Mouse (Mus musculus): ENCODE measurements around the gene Otulin.

The Otulin gene

DNA sequence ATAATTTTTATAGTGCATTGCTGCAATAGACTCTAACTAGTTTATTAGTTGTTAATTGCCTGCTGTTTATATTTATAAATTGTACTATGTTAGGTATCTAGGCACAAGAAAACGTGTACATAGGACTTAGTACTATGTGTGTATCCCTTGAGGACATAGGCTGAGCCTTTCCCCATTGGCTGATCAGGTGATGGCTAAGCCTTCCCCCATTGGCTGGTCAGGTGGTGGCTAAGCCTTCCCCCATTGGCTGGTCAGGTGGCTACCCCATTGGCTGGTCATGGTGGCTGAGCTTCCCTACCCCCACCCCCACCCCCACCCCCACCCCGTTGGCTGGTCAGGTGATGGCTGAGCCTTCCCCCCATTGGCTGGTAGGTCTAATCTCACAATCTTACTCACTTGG is 50.6 kb downstream of the Otulin start:
- DNase-seq (ENCODE audit: low spot score): no peak

DNA sequence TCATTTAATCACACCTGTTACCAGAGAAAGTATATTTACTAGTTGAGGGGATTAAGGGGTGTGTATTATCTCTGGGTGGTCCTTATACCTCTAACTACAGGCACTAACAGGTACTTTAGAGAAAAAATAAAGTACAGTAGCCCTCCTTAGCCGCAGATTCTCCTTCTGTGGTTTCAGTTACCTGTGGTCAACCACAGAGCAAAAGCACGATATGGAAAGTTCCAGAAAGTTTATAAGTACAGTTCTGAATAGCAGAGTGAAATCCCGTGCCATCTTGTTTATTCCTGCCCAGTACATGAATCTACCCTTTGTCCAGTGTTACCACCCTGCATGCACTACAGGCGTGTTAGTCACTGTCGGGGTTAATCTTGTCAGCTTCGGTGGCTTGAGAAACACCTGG is 51.6 kb downstream of the Otulin start:
- no peak for DNase-seq (ENCODE audit: low spot score)

DNA sequence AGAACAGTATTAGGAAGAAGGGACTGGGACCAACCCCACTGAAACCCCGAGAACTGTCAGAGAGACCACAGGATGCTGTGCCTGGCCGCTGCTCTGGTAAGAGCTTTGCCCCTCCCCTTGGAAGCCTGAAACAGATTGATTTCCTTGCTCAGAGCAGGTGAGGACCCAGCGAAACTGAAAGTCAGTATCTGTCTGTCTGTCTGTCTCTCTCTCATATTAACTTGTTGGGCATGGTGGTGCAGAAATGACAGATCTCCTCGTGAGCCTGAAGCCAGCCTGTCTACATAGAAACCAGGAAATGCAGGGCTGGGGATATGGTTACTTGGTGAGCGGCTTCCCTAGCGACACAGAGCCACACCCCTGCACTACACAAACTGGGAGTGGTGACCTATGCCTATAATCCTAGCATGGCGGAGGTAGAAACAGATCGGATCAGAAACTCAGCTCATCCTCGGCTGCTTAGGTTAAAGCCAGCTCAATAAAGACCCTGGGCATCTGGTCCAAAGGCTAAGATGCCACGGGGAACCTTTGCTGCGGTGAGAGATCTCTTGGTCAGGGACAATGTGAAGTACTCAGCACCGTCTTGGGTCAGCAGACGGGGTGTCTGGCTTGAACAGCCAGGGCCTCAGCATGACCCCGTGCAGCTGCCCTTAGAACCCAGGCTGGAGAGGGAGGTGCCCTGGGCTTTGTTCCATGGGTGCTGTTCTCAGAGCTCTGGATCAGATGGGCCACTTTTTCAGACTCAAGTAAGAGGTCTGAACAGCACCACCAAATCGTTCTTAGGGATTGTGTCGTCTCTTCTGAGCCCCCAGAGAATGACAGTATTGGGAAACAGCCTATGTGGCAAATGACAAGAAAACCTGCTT is 52.3 kb downstream of the Otulin start:
- DNase-seq (ENCODE audit: low spot score): no peak

DNA sequence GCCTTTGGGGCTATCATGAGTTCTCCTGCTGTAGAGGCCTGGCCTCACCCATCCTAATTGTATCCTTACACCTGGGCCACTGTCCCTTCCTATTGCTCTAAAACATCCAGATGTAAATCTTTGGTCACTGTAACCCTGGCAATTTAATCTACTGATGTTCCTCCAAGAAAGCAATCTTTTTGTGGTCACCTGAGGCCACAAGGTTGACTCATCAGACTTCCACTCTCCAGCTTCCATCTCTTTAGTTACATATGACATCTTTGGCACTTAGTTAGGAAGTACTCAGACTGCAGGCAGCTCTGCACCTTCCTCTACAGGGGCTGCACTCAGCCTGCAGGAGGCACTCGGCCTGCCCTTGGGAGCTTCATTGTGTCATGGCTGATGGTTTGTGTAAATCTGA is 53.6 kb downstream of the Otulin start:
- DNase-seq (ENCODE audit: low spot score): no peak

DNA sequence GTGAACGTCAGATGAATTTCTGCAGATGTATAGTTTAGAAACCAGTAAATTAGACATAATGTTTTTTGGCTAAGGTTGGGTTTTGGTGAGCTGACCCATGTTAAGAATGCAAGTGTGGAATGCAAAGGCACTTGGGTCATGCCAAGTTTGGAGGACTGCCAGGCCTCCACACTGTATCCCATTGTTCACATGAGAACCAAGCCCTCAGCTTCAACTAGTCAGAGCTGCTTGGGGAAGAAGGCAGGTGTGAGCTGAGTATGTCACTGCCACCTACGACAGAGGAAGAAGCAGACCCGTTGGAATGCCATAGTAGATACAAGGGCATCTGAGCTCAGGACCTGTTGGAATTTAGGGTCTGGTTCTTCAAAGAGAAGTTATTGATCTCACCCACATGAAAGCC is 54.6 kb downstream of the Otulin start:
- DNase-seq (ENCODE audit: low spot score): no peak

DNA sequence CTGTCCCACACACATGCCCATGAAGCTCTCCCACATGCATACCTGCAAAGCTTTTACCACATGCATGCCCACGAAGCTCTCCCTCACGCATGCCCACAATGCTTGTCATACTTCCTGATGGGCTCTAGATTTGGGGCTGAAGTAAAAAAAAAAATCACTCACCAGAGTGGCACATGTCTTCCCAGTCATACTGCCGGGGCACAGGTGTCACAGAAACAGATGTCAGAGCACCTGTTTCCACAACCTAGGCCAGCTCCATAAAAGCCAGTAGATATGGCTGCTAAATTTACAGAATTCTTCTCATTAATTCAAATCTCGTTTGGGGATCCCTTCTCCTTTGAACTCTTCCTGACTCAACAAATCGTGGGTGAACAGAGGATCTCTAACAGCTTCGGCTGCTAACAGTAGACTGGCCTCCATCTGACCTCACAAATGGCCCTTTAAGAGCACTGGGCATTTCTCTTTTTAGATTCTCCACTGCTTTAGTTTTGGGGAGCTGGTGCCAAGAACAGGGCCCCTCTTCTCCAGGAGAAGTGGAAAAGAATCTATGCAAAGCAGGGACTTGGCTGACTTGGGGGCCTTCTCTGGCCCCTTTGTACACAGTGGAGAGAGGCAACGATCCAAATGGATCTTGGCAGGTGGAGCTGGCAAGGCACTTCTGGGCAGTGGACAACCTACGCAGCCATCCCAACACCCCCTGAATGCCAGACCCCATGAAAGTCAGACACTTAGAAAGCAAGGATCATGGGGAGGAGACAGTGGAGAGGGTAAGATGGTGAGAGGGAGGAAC is 55.3 kb downstream of the Otulin start:
- DNase-seq (ENCODE audit: low spot score): no peak

DNA sequence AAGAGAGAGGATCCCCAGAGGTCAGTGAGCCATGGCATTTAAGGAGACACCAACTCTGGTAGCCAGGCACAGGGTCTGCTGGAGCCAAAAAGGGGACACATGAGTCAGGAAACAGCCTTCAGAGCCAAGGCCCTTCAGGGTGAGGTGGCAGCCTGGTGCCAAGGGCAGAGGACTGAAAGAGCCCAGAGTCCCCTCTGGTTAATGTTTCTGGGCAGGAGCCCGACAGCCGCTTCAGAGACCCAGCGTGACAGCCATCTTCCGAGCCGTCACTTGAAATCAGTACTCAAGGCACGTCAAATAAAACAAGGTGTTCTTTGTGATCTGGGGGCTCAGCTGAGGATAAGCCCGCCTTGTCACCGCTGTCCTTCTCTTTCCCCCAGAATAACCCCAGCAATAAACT is 59.3 kb downstream of the Otulin start:
- no peak for DNase-seq (ENCODE audit: low spot score)

DNA sequence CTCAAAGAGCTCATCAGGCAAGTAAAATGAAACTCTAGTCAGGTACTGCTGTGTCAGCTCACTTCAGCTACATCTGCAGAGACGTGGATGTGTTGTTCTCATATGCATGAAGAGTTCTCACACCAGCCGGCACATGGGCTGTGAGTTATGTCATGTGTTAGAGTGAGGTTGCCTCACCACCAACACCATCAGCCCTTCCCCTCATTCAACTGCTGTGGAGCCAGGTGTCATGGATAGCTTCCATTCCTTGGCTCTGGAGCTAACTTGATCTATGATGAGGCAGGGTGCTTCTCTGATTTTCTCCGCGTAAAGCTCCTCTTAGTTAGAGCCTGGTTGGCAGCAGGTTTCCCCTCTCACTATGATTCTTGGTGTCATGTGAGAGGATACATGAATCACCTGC is 60.1 kb downstream of the Otulin start:
- no peak for DNase-seq (ENCODE audit: low spot score)

DNA sequence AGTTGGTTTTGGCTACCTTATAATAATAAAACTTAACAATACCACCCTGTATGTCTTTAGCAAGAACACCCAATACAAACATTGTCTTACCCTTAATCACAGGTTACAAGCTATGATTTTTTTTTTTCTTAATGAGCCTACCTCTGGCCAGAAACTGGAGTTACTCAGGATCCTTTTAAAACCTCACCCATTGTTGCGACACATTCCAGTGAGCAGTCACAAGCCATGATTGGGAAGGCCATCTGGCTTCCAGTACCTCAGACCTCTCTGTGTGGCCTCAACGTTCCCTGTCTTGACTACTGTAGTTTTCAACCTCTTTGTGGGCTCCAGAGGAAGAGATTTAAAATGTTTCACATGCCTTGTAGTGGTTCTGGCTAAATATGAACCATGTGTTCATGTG is 60.6 kb downstream of the Otulin start:
- DNase-seq (ENCODE audit: low spot score): no peak

DNA sequence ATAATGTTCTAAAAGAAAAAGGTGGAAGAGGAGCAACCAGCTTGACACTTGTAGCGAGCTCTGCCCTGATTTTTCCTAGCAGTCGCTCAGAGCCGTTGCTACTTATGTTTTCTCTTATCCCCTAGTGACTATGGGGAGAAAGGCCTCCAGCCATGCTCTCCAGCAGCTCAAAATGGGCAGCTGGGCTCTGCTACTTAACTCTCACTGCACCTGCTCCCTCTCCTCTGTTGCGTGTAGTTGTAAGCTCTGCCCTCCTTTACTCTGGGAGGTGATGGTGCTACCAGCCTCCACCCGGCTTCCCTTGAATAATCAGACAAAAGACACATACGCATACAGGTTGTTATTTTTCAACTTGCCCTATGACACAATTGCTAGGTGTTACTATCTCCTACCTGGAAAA is 62.1 kb downstream of the Otulin start:
- DNase-seq (ENCODE audit: low spot score): no peak

DNA sequence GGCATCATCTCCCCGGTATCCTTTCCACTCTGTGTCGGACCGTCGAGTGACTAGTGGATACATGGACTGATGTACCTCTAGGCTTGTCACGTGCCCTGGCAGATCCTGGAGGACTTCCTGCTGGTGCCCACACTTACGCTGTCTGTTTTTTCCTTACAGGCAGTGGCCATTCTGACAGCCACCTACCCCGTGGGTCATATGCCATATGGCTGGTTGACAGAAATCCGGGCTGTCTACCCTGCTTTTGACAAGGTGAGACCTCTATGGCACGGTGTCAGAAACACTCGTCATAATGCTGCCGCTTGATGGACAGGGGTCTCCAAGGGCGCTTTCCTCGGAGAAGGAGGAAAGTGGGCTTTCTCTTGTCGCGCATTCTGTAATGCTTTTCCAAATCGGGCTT is 63.1 kb downstream of the Otulin start:
- DNase-seq (ENCODE audit: low spot score): no peak

DNA sequence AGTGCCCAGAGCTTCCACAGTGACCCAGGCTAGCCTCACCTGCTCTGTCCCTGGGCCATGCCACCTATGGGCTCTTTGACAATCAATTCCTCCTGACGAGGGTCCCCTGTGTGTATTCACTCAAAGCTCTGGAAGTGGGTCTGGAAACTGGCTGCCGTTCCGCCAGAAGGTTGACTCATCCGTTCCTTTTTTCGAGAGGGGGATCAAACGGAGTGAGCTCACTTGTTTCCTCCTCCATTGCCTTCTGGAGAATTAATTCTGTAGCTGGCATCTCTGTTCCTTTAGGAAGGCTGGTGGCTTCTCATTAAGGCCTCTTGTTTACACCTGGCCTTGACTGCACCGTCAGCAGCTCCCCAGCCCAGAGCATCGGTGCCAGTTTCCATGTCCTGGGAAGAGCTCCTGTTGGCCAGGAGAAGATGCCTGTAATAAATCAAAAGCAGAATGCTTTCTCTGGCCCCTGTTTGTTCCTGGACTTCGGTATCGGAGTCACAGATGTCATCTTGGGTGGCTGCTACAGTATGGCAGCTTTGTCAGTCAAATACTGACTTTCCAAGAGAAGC is 64.8 kb downstream of the Otulin start:
- no peak for DNase-seq (ENCODE audit: low spot score)

DNA sequence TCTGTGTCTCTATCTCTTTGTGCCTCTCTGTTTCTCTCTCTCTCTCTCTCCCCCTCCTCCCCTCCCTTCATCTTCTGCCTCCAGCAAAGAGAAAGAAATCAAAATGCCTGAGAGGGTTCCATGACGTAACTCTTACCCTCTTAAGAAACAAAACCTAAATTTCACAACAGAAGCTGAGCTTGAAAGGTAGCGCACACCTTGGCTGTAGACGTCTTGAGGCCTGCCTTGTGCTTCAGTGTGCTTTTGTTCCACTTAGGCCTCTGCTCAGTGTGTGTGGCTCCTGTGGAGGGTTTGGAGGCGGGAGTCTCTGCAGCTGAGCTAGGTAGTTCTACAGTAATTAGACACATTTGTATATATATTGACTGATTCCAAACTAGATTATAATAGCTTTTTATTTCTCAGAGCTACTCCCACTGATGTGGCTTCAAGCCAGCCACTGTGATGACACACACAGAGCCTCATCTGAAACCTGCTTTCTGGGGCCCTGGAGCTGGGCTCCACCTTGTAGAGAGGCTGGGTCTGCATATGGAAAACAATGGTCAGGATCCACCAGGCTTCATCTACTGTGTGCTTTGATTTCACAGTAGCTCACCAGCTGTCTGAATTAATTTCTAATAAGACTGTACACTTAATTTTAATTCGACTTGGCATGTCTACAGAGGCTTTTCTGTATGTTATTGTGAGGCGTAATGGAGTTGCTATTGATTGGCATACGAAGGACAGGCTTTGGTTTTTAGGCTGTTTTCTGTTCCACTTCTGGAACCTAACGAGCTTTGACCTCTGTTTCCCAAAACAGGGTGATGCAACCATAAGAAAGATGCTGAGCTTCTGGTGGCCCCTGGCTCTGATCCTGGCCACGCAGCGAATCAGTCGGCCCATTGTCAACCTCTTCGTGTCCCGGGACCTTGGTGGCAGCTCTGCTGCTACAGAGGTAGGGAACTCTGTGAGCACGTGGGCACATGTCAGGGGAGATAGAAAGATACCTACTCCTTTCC is 66.1 kb downstream of the Otulin start:
- DNase-seq (ENCODE audit: low spot score): no peak

DNA sequence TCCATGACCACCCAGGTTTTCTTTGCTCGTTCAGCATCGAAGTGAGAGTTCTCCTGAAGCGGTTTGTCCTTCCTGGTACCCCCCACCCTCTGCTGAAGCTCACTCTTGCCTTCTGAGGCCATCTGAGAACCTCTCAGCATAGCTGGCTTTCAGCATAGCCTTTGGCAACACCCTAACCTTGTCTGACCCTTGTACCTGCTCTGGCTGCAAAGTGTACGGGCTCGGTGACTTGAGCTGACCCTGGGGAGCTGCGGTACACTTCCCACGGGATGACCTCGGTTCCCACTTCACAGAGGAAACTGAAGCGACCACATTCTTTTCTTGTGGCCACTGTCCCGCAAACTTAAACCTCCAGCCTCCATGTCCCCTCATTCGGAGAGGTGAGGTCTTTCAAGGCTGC is 70.2 kb downstream of the Otulin start:
- no peak for DNase-seq (ENCODE audit: low spot score)

DNA sequence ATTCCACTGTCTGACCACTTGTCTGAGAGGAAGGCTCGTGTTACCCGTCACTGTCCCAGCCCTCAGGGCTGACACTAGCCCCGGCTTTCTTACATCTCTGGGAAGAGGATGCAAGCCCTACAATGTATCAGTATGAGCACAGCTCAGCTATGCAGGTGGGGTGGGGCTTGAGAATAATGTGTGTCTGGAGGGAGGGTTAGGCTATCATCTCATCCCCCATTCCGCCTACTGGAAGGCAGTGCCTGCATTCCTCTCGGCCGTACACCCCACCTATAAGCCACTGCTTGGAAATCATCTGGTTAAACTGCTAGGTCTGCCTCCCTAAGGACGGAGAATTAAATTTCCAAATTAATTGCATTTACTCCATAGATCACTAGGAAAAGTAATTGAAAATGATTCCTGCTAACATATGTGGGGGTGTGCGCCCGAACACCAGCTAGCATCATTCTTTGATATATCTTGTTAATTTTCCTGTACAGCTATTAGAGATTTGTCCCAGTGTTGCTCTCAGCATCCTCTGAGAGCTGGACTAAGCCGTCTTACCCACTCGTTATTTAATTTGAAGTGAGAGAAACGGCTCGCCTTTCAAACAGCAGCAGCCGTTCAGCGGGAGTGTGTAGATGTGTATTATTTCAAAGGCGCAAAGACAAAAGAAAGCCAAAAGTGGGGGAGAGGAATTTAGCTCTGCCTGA is 71.9 kb downstream of the Otulin start:
- no peak for DNase-seq (ENCODE audit: low spot score)

DNA sequence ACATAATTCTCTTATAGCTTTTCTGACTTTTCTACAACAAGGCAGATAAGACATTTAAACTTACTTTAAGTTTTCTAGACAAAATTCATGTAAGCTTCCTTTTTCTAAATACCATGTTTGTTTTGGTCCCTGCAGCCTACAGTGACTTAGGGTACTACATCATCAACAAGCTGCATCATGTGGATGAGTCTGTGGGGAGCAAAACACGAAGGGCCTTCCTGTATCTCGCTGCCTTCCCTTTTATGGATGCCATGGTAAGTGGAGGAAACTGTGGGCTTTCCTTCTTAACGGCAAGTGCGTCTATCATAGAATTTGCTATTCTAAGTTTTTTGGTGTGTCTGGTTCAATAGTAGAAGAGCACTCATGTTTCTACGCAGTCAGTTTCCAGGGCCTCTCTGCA is 76.9 kb downstream of the Otulin start:
- no peak for DNase-seq (ENCODE audit: low spot score)

DNA sequence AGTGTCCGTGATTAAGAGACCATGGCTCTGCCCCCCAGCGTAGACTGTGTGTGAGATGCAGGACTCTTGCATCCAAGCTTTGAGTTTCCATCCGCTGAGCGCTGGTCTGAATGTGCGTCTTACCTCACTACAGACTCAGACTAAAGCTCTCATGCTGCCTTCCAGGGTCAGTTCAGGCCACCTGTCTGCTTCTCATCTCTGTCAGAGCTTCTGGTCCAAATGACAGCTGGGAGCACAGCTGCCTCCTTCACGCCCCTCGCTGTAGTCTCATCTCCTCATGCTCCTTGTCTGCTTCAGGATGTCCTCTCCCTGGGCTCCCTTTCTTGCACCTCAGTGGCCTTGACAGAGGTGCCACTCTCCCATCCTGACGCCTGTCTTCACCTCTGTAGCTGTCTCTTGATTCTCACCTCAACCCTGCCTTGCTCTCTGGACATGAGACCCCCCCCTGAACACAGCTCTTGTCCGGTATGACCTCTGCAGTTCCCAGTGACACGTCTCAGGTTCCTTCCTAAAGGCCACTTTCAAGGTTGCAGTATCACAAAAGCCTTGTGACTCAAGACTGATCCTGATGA is 78.3 kb downstream of the Otulin start:
- DNase-seq (ENCODE audit: low spot score): no peak

DNA sequence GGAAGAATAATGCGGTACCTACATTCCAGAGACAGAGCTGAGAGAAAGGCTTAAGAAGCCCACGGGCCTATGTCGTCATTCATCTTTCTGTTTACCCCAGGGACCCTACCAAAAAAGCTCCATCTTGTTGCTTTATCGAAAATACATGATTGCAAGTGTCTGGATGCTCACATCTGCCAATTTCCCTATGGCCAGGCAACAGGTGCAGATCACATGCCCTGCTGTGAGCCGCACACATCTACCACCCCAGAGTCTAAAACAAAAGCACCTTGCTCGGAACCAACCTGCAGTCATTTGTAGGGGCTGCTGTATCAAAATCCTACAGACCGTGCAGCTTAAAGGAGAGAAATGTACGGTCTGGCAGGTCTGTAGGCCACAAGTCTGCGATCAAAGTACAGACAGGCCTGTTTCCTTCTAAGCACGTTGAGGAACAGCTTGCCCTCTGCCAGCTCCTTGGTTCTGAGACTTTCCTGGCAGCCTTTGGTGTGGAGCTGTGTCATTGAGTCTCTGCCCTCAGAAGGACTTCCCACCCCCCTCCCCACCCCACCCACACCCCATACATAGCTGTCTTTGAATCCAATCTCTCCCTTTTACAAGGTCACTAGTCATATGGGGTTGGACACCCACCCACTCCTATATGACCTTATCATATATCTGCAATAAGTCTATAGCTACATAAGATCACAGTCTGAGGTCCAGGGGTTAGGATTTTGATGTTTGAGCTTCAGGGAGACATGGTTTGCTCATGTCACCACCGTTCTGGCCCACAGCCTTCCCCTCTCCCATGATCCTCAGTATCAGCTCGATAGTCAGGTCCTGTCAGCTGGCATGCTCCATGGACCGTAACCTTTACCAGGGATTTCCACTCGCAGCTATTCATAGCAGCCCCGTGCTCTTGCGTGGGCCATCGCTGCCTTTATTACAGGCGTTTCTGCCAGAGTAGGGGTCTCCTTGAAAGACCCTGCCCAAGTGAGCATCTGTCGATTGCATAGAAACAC is 79.1 kb downstream of the Otulin start:
- DNase-seq (ENCODE audit: low spot score): no peak

DNA sequence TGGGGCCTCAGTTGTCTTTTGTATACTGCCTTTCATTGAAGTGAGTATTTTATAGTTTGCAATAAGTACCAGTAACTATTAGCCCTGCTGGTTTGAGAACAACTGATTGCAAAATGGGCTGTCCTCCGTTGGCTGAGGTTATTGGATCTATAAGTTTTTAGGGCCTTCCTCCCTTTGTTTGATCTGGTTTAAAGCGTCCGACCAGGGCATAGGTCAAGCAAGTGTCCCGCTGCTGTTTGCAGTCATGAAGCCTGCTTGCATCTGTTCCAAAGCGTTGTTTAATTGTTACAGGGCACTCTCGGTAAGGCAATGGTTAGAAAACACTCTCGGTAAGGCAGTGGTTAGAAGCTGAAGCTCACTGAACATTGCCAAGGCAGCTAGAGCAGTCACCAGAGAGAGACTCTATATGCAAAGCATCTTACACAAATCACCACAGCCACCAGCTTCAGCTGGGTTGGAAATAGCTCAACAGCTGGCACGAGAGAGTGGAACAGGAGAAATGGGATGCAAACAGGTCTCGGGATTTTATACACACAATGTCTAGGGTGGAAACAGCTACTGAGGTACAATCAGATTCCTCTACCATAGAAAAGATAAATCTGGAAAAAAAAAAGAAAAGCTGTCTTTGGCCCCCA is 80.0 kb downstream of the Otulin start:
- no peak for DNase-seq (ENCODE audit: low spot score)
